ENCODE assay signal across 7 mouse cellular contexts in genomic region chr17:28622300-28622759, GRCm38 (mm10). TPM values are rescaled to one million over a fixed set of nuclear protein-coding genes. Genes with fewer than 3 reads are reported as not detected.
DNase-seq lines count a peak whose midpoint lies in the region; ATAC-seq lines count a peak whose summit lies in the region.

Srpk1 (minus strand) TSS chr17:28622709.

- peak within 1 kb of the TSS; percentile 92 for H3K27ac ChIP-seq in intestine, embryonic 15.5 days
- peak within 1 kb of the TSS; percentile 98 for H3K27ac ChIP-seq in midbrain, embryonic 10.5 days (replicated peaks)

- no peaks in the 10 kb centered on the region for H3K9me3 ChIP-seq in intestine, embryonic 15.5 days
- no peaks in the 10 kb centered on the region for H3K9me3 ChIP-seq in midbrain, embryonic 10.5 days (replicated peaks)

- peaks cover 24% of the 10 kb centered on the region for H3K4me1 ChIP-seq in intestine, embryonic 15.5 days (replicated peaks)
- H3K4me1 ChIP-seq in midbrain, embryonic 10.5 days: peaks cover 40% of the 10 kb centered on the region

- peak; percentile 87 to 93 for DNase-seq in adrenal gland, adult 18-20 months (ENCODE audit: low spot score in 2 of 2)
- peak; percentile 96 for DNase-seq in embryo, embryonic 11 days
- peak; percentile 80 to 87 for DNase-seq in gastrocnemius, postnatal 36 days
- peak; percentile 91 for DNase-seq in left cerebral cortex, postnatal 25 days (ENCODE audit: low spot score in 2 of 2)
- peak; percentile 94 for DNase-seq in midbrain, embryonic 10.5 days (ENCODE audit: low spot score)
- peak; percentile 93 for DNase-seq in right cerebral cortex, postnatal 4 days

- peak within 1 kb of the TSS; percentile 84 for H3K4me2 ChIP-seq in intestine, embryonic 15.5 days (replicated peaks)

- H3K27me3 ChIP-seq in intestine, embryonic 15.5 days (replicated peaks): no peaks in the 10 kb centered on the region
- H3K27me3 ChIP-seq in midbrain, embryonic 10.5 days (ENCODE audit: low read depth, poor library complexity, severe bottlenecking): no peaks in the 10 kb centered on the region

- peak within 1 kb of the TSS; percentile 97 for H3K9ac ChIP-seq in intestine, embryonic 15.5 days

- WGBS in intestine, embryonic 15.5 days: under 1% methylated on average over 50 of the region's 53 CpGs
- under 1% methylated on average over 51 of the region's 53 CpGs for WGBS in midbrain, embryonic 10.5 days

- H3K36me3 ChIP-seq in intestine, embryonic 15.5 days: peaks cover 8% of the 10 kb centered on the region; the same call in 1 of the 2 replicates
- H3K36me3 ChIP-seq in midbrain, embryonic 10.5 days: peaks cover 34% of the 10 kb centered on the region

- H3K4me3 ChIP-seq in intestine, embryonic 15.5 days (replicated peaks): peak within 1 kb of the TSS; percentile 100
- H3K4me3 ChIP-seq in midbrain, embryonic 10.5 days: peak within 1 kb of the TSS; percentile 98

- intact Hi-C loops in gastrocnemius, postnatal 36 days (cut with DNase I): no loop called here
- intact Hi-C loops in left cerebral cortex, postnatal 25 days (cut with DNase I): loop anchor here (5.0 kb wide), 1 partner anchor 70 kb away; the partner anchor contains the start of genes Mapk14 and Slc26a8

- peak; percentile 96 for ATAC-seq in intestine, embryonic 15.5 days

RNA-seq across cellular contexts. Expression of gene Srpk1, which starts in this region (rescaled TPM):
- 10 to 100 TPM; 60.8 to 64.4 TPM for total RNA-seq in adrenal gland, adult 18-20 months (2021)
- total RNA-seq in gastrocnemius, postnatal 36 days (2021): 10 to 100 TPM; 24.7 to 26.6 TPM
- 97.1 and 97.5 TPM in 2 replicates for polyA plus RNA-seq in intestine, embryonic 15.5 days (2015; fragmentation: Nextera tagmentation; extraction: Ambion mirVana)
- 100 to 1,000 TPM in 1 of 2 experiments, 10 to 100 TPM in 1; 99.9 to 101 TPM for total RNA-seq in left cerebral cortex, postnatal 25 days (2021)
- 115 and 120 TPM in 2 replicates for polyA plus RNA-seq in midbrain, embryonic 10.5 days (2016; fragmentation: Nextera tagmentation; extraction: Ambion mirVana)

Comparison
In these comparisons a context has a peak if more than half of its experiments do, and no peak if none do; other contexts are left out.
1. Peak in every context shown above with its lines: DNase-seq, ATAC-seq, H3K4me3 ChIP-seq and H3K27ac ChIP-seq.